Mouse (Mus musculus): ENCODE data around the gene Fgd1. TPM values are rescaled to one million over a fixed set of nuclear protein-coding genes. Genes with fewer than 3 reads are reported as not detected.

The Fgd1 gene
- polyA plus RNA-seq, 1 experiment: 18.4 TPM

- no peak for DNase-seq (ENCODE audit: extremely low spot score in 1 of 2, low spot score in 1 of 2)
These were observed 39.6 kb downstream of the Fgd1 start for GRCm38 (mm10) chrX:151085599-151085998.

- DNase-seq (ENCODE audit: extremely low spot score in 1 of 2, low spot score in 1 of 2): peak; percentile 19 to 54
These were observed 41.5 kb downstream of the Fgd1 start for GRCm38 (mm10) chrX:151087418-151087817.

- DNase-seq (ENCODE audit: extremely low spot score in 1 of 2, low spot score in 1 of 2): peak; percentile 66 to 85
These were observed 50.5 kb downstream of the Fgd1 start, which contains the start of gene Tsr2 for GRCm38 (mm10) chrX:151096171-151097058. Gene Tsr2 (minus strand): TSS chrX:151096543.

- DNase-seq (ENCODE audit: extremely low spot score in 1 of 2, low spot score in 1 of 2): no peak
These were observed 61.5 kb downstream of the Fgd1 start for GRCm38 (mm10) chrX:151107301-151108067.

- peak in 1 of 2 experiments; percentile 23 for DNase-seq (ENCODE audit: extremely low spot score in 1 of 2, low spot score in 1 of 2)
These were observed 70.8 kb downstream of the Fgd1 start for GRCm38 (mm10) chrX:151116795-151117194.

GRCm38 (mm10) chrX:151117432-151117831 lies 71.5 kb downstream of the Fgd1 start:
- peak in 1 of 2 experiments; percentile 13 for DNase-seq (ENCODE audit: extremely low spot score in 1 of 2, low spot score in 1 of 2)

- DNase-seq (ENCODE audit: extremely low spot score in 1 of 2, low spot score in 1 of 2): no peak
These were observed 78.0 kb downstream of the Fgd1 start for GRCm38 (mm10) chrX:151123933-151124332.

GRCm38 (mm10) chrX:151130493-151130892 lies 84.5 kb downstream of the Fgd1 start:
- no peak for DNase-seq (ENCODE audit: extremely low spot score in 1 of 2, low spot score in 1 of 2)

- peak in 1 of 2 experiments; percentile 1 for DNase-seq (ENCODE audit: extremely low spot score in 1 of 2, low spot score in 1 of 2)
These were observed 86.8 kb downstream of the Fgd1 start for GRCm38 (mm10) chrX:151132785-151133184.

Other genes starting within 250 kb of the Fgd1 start
- gene Maged2, start 231.8 kb upstream of the Fgd1 start, polyA plus RNA-seq (2012; rRNA removed): 42.0 and 53.9 TPM in 2 replicates
- 83.7 and 99.0 TPM in 2 replicates for gene Gnl3l, start 28.8 kb upstream of the Fgd1 start, polyA plus RNA-seq (2012; rRNA removed)
- gene Tsr2, start 50.4 kb downstream of the Fgd1 start, polyA plus RNA-seq (2012; rRNA removed): 59.3 and 66.9 TPM in 2 replicates
- 8.7 and 10.3 TPM in 2 replicates for gene Wnk3, start 151.9 kb downstream of the Fgd1 start, polyA plus RNA-seq (2012; rRNA removed)